Mouse (Mus musculus) bone marrow, adult 2 months (tissue): ENCODE results near the gene Map3k14.

Experiments used
- CTCF ChIP-seq: fragments of 200-500 bp; IDR thresholded peaks from 2 replicates; pipeline ENCODE4 v1.5.1; 2011; ENCODE audit warnings: low read length, control low read depth; ENCODE audit not compliant: control insufficient read depth, insufficient read depth
- POLR2A ChIP-seq: fragments of 200-500 bp; IDR thresholded peaks from 2 replicates; pipeline ENCODE4 v1.6.1; 2011; ENCODE audit warnings: low read depth, mild to moderate bottlenecking, control low read depth, low read length, borderline replicate concordance; ENCODE audit not compliant: control insufficient read depth

GRCm38 (mm10) chr11:103262412-103263267 lies 4.6 kb downstream of the Map3k14 start:
- TF ChIP-seq POLR2A (peak; percentile 47; the same call in 1 of the 2 replicates), CTCF (no peak)
